Mouse (Mus musculus) left cerebral cortex, postnatal 14 days (tissue): ENCODE data around the gene Erich2. TPM values are rescaled to one million over a fixed set of nuclear protein-coding genes. Genes with fewer than 3 reads are reported as not detected.

Experiments
- DNase-seq, 2 experiments: peaks; one replicate each; pipeline ENCODE4 v3.0.0; 2021 to 2022; ENCODE audit warnings: low spot score in 2 of 2, mixed read lengths in 1 of 2
- intact Hi-C: fragments of 180-260 bp; cut with DNase I; formaldehyde crosslinking; loops from one replicate; pipeline ENCODE4 v1.15.1; 2025
- total RNA-seq, 2 experiments: library from RNA; stranded (reverse); gene quantifications; 2 replicates each; pipeline ENCODE4 v1.2.3; 2021

Gene Erich2
- total RNA-seq, 2 experiments from 2014 or later = 1.0 to 1.1 TPM

GRCm38 (mm10) chr2:70559520-70559919 is 50.9 kb downstream of the Erich2 start:
- DNase-seq = no peak
- intact Hi-C loops = loop anchor here (2.0 to 10.0 kb wide), 3 partner anchors 82 to 925 kb away; no protein-coding TSS in a partner anchor

GRCm38 (mm10) chr2:70561077-70561795 is 52.6 kb downstream of the Erich2 start:
- peak; percentile 59 to 75 for DNase-seq
- intact Hi-C loops = no loop called here

GRCm38 (mm10) chr2:70562011-70562491 is 53.4 kb downstream of the Erich2 start:
- intact Hi-C loops = no loop called here
- no peak for DNase-seq

DNA sequence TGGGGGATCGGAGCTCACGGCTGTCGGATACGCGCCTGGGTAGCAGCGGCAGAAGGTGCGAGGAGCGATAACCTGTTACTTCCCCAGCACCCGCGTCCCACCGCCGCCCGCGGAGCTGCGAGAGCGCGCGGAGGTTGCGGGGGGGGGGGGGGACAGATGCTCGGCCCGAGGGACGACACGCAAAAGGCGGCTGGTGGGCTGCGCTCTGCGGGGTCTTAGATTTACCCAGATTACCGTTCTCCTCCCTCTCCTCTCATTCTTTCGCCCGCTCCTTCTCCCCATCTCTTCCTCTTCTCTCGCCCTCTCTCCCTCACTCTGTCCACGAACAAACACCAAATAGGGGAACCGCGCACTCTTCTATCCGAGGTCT is 54.0 kb downstream of the Erich2 start:
- no peak for DNase-seq
- intact Hi-C loops = no loop called here

GRCm38 (mm10) chr2:70562981-70563671 is 54.5 kb downstream of the Erich2 start:
- intact Hi-C loops = no loop called here

GRCm38 (mm10) chr2:70563721-70564645 is 55.4 kb downstream of the Erich2 start:
- no peak for DNase-seq
- intact Hi-C loops = no loop called here

More at GRCm38 (mm10) chr2:70562981-70563671, 54.5 kb downstream of the Erich2 start:
- DNase-seq = no peak

DNA sequence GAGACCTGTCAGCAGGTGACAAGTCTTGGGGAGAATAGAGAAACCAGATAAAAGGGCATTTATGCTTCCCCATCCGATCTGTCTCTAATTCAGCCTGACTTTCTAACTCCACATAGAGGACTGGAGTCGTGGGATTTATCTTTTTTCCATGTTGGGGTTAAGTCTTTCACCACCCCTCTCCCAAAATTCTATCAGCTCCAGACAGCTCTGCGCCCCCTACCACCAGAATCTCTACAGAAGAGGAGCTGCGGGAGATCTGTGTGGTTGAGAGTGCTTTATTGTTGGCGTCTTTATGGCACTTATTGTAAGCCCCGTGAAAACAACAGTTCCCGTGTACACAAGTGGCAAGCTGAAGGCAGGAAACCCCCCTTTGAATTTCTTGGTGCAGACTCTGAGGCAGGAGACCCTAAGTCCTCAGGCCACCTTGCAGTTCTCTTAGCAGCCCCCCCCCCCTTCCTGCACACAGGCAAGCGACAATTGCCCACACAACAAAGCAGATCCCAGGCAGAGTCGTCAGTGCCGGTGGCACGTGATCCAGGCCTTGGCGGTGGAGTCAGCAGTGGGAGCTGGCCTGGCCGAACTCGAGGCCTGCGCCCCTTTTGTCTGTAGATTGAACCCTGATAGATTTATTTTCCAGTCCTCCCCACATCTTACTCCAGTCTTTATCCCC is 56.2 kb downstream of the Erich2 start:
- DNase-seq = no peak
- intact Hi-C loops = no loop called here

- DNase-seq = no peak
- intact Hi-C loops = no loop called here
Observed at GRCm38 (mm10) chr2:70565651-70566602, 57.3 kb downstream of the Erich2 start.

- DNase-seq = no peak
- intact Hi-C loops = no loop called here
Observed at GRCm38 (mm10) chr2:70566603-70566981, 58.0 kb downstream of the Erich2 start.

GRCm38 (mm10) chr2:70567071-70567681 is 58.6 kb downstream of the Erich2 start:
- DNase-seq = peak in 1 of 2 experiments; percentile 47
- intact Hi-C loops = no loop called here

GRCm38 (mm10) chr2:70567682-70568077 is 59.1 kb downstream of the Erich2 start:
- no peak for DNase-seq
- intact Hi-C loops = loop anchor here (2.0 kb wide), 1 partner anchor 93 kb away; the partner anchor contains the start of gene Gorasp2

GRCm38 (mm10) chr2:70568198-70568941 is 59.8 kb downstream of the Erich2 start:
- intact Hi-C loops = loop anchor here (2.0 kb wide), 1 partner anchor 92 kb away; the partner anchor contains the start of gene Gorasp2
- no peak for DNase-seq

- intact Hi-C loops = no loop called here
- no peak for DNase-seq
Observed at GRCm38 (mm10) chr2:70571698-70572097, 63.1 kb downstream of the Erich2 start.

DNA sequence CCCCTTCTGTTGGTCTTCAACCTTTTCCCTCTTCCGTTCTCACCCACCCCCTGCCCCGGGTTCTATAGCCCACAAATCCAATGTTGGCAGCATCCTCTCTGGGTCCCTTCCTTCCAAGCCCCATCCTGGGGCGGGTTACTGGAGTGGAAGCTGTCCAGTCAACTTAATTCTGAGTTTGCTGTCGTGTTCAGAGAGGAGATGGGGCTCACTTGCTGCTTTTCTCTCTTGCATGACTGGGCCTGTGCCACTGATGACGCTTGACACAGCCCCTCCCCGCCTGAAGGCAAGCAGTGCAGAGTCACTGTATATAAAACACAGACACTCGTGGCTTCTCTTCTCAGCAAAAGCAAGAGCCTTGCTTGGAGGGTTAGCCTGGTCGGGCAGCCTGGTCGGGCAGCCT is 63.6 kb downstream of the Erich2 start:
- intact Hi-C loops = no loop called here

GRCm38 (mm10) chr2:70573544-70574210 is 65.1 kb downstream of the Erich2 start:
- DNase-seq = no peak
- intact Hi-C loops = no loop called here

More for the DNA sequence above, 63.6 kb downstream of the Erich2 start:
- no peak for DNase-seq

- DNase-seq = no peak
- intact Hi-C loops = no loop called here
Observed at GRCm38 (mm10) chr2:70588200-70588599, 79.6 kb downstream of the Erich2 start.
